Mouse (Mus musculus) heart, postnatal 36 days (tissue): Measurements from ENCODE around the gene Zfp282. TPM values are rescaled to one million over a fixed set of nuclear protein-coding genes. Genes with fewer than 3 reads are reported as not detected.

Experiments used
- DNase-seq, 2 experiments: peaks; one replicate each; pipeline ENCODE4 v3.0.0; 2021 to 2022
- intact Hi-C: fragments of 180-260 bp; cut with DNase I; formaldehyde crosslinking; loops from one replicate; pipeline ENCODE4 v1.15.1; 2025
- total RNA-seq, 2 experiments: library from RNA; stranded (reverse); gene quantifications; 2 replicates each; pipeline ENCODE4 v1.2.3; 2021

Gene Zfp282
- total RNA-seq, 2 experiments from 2014 or later, result 6.0 to 6.1 TPM

GRCm38 (mm10) chr6:47957816-47958215 lies 80.8 kb downstream of the Zfp282 start:
- DNase-seq, result no peak
- intact Hi-C loops, result no loop called here

Other genes with a start within 250 kb of the Zfp282 start
- gene Pdia4, start 63.8 kb upstream of the Zfp282 start, total RNA-seq, result 10 to 100 TPM; 38.4 to 50.1 TPM
- under 1 TPM; 0.68 to 0.72 TPM for gene Zfp786, start 46.3 kb upstream of the Zfp282 start, total RNA-seq
- gene Zfp398, start 41.5 kb upstream of the Zfp282 start, total RNA-seq, result 1 to 10 TPM; 5.6 to 8.0 TPM
- gene Zfp212, start 43.3 kb downstream of the Zfp282 start, total RNA-seq, result 1 to 10 TPM; 8.7 to 9.4 TPM
- gene Zfp956, start 76.2 kb downstream of the Zfp282 start, total RNA-seq, result 1 to 10 TPM; 1.3 to 3.1 TPM
- gene Zfp777, start 171.7 kb downstream of the Zfp282 start, total RNA-seq, result 10 to 100 TPM; 12.0 to 16.4 TPM
- gene Zfp746, start 209.4 kb downstream of the Zfp282 start, total RNA-seq, result 10 to 100 TPM; 10.1 to 12.2 TPM